Mouse (Mus musculus): ENCODE measurements around the gene Obsl1.

The Obsl1 gene

GRCm38 (mm10) chr1:75518427-75518826, 12.2 kb upstream of the Obsl1 start:
- DNase-seq (ENCODE audit: low read depth) = no peak

DNA sequence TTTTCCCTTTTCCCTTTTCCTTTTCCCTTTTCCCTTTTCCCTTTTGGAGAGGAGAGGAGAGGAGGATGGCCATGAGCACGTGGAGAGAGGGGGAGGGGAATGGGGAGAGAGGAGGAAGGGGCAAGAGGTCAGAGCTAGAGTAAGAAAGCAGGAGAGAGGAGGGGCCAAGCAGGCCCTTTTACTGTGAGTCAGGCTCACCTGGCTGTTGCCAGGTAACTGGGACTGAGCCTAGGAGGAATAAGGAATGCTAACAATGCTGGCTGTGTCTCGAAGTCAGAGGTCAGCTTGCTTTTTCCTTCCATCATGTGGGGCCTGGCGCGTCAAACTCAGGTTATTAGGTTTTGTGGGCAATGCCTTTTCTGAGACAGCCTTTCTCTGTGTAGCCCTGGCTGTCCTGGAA, 11.7 kb upstream of the Obsl1 start:
- DNase-seq (ENCODE audit: low read depth) = no peak

DNA sequence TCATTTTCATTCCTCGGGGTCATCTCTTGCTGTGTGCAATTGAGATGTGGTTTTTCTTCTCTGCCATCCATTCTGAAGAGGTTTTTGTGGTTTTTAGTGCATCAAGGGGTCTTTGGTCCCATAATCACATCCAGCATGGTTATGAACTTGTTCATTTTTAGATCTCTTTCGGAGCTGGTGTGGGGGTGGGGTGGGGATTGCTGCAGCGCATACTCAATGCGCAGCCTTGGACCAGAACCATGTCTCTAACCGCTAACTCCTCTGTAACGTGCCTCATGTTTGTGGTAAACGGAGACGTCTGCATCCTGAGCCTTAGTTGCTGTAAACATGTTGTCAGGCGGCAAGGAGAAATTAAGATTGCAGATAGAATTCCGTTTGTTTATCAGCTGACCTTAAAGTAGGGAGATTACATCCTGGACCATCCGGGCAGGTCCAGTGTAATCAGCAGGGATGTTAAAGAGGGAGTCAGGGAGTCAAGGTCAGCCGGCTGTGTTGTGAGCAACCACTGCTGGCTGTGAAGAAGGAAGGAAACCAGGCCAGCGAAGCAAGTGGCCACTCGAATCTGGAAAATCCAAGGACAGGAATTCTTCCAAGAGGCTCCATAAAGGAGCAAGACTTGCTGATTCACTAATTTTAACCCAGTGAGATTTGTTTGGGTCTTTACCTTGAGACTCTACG, 10.6 kb upstream of the Obsl1 start:
- no peak for DNase-seq (ENCODE audit: low read depth)

- DNase-seq (ENCODE audit: low read depth) = no peak
Observed at GRCm38 (mm10) chr1:75512550-75512949, 6.3 kb upstream of the Obsl1 start.

DNA sequence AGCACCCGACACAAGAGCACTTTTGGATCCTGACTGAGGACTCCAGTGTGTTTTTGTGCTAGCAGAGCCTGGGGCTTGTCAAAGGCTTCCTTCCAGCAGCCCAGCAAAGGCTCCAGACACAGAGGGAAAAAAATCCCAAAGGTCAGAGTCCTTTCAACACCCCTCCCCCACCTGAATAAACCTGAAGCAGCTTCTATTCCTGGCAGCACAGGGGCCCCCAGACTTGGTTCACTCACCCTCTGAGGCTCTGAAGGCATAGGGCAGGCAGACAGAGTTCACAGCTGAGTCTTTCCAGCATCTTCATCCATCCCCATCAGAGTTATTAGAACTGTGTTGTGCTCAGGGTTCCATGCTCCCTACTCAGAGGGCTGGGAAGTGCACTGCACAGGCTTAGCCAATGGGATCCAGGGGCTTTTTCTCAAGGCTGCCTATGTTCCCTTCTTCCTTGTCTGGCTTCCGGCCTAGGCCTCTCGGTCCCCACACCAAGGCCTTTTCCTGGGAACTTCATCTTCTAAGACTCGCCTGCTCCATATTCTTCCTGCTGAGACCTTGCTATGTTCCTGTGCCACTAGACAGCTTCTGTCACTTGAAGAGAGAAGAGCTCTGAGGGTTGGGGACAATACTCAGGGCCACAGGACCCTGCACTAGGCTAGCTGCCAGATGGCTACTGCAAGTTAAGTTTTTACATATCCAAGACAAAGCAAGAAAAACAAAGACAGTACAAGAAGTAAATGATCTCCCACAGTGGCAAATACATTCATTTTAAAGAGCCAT, 5.4 kb upstream of the Obsl1 start:
- no peak for DNase-seq (ENCODE audit: low read depth)

- no peak for DNase-seq (ENCODE audit: low read depth)
Observed at GRCm38 (mm10) chr1:75510154-75510553, 3.9 kb upstream of the Obsl1 start.

DNA sequence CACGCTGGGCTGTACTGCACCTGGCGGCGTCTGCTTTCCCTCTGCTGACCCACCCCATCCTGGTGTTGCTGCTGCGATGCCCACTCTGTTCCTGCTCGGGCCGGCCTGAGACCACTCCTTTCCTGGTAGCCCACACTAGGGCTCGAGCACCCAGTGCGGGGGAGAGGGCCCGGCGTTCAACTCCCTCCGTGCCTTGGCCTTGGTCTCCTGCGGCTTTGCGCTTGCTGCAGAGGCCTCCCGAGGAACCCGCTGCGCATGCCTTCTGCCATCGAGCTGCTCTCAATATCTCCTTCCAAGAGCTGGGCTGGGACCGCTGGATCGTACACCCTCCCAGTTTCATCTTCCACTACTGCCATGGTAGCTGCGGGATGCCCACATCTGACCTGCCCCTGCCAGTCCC, 3.3 kb upstream of the Obsl1 start:
- DNase-seq (ENCODE audit: low read depth) = no peak

GRCm38 (mm10) chr1:75507006-75507405, 754 bp upstream of the Obsl1 start, which contains the start of gene Inha:
Gene Inha (plus strand): TSS chr1:75507077.
- DNase-seq (ENCODE audit: low read depth) = no peak

- no peak for DNase-seq (ENCODE audit: low read depth)
Observed at GRCm38 (mm10) chr1:75505159-75505955, 895 bp downstream of the Obsl1 start.

DNA sequence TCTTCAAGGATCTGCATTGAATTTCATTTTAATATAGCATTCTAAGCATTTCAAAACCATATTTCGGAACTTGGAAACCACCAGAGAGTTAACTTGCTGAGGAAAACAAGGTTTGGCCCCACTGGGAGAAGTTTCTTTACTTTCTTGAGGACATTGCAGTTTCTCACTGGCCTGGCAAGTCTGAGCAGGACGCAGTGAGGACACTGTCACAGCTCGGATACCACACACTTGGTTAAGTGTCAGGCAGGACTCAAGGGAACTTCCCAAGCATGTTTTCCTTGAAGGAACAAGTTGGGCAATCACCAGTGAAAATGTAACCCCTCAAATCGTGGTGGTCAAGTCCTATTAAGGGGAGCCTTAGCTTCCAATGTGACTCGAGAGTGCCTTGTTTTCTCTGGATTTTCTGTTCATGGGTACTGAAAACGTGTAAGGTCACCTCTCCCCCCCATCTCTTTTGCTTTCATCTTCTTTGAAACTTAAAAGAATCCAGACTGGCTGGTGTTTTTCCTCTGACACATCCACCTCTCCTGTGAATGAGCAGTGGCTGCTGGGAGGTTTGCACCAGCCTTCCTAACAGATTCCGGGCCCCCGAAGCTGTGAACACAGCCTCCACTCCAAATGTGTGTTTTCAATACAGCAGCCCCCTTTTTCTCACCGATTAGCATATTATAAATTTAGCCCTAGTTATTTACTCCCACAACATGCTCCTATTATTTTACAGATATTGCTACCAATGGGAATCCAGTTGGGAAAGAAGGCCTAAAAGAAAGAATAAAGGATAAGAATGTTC, 1.8 kb downstream of the Obsl1 start:
- DNase-seq (ENCODE audit: low read depth) = no peak

- no peak for DNase-seq (ENCODE audit: low read depth)
Observed at GRCm38 (mm10) chr1:75503651-75503980, 2.6 kb downstream of the Obsl1 start.

DNA sequence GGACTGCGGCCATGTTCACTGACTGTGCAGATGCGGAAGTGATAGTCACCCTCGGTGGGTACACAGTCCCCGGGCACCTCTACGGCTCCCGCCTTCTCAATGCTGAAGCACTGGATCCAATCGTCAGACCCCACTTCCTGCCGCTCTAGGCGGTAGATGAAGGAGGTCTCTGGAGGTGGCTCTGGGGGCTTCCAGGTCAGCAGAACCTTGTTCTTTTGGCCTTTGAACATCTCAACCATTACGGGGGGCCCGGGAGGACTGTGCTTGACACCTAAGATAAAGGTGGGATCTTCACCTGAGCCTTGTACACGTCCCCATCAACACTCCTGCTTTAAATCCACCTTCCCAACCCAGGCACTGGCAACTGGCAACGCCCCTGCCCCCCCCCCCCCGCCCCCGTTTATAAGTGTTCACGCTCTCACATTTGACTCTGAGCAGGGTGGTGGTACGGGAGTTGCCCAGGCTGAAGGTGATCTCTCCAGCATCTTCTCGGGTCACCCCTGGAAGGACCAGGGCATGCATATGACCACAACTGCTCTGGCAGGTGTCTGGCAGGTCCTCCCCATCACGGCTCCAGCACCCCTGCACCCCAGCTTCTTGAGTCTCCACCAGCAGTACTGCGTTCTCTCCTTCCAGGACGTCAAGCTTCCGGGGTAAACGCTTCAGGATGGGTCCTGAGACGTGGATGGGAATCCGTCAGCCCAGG, 3.2 kb downstream of the Obsl1 start:
- no peak for DNase-seq (ENCODE audit: low read depth)

DNA sequence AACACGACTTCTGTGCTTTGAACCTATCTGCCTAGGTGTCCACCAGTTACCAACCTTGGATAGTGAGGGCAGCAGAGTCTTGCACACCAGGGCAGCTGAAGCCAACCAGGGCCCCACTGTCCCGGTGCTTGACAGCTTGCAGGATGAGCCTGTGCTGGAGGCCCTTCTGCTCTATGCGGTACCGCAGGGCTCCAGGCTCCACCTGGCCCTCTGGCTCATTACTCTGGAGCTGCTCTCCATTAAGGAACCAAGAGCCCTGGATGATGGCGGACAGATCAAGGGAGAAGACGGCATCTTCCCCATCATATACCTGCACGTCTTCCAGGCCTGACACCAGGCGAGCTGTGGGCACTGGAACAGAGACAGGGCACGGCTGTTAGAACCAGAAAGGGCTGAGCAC, 4.3 kb downstream of the Obsl1 start:
- no peak for DNase-seq (ENCODE audit: low read depth)

DNA sequence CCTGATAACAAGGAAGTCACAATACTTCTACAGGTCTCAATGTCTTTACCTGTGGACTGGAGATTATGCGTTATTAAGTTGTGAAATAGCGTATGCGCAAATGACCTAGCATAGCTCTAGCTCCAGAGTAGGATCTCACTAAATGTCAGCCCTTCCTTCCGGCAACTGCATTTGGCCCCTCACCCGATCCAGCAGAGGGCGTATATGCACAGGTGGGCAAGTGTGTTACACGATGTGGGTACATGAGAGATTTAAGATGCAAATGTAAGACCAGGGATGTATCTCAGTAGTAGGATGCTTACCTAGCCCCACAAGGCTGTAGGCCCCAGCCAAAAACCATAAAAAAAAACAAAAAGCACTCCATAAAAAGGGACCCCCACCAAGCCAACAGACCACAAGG, 6.8 kb downstream of the Obsl1 start:
- DNase-seq (ENCODE audit: low read depth) = no peak

GRCm38 (mm10) chr1:75498897-75499296, 7.4 kb downstream of the Obsl1 start:
- no peak for DNase-seq (ENCODE audit: low read depth)

DNA sequence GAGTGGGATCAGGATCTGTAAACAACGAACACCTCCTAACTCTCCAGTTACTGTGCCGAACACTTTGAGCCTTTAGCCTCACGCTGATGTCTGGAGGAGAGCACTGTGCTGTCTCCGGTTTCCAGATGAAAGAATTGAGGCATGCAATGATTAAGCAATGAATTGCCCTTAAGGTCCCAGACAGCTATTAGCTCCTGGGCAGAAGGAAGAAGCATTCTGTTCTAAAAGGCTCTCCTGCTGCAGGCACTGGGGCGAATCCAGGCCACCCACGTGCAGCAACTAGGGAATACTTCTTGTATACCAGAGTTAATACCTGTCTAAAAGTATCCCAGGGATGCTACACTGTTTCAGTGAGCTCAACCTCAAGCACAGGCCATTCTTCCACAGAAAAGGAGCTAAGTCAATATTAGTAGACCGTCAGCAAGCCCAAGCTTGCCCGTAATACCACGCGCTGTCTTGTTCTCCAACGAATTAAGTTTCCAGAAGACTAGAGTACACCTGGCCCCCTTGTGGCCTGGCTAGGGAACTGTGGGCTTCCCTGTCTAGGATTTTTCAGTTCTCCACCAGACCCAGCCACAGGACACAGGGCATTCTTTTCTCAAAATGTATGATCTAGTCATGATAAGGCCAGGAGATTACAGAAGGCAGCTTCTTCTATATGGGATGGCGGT, 11.2 kb downstream of the Obsl1 start:
- DNase-seq (ENCODE audit: low read depth) = no peak

GRCm38 (mm10) chr1:75492579-75493170, 13.6 kb downstream of the Obsl1 start:
- DNase-seq (ENCODE audit: low read depth) = no peak

DNA sequence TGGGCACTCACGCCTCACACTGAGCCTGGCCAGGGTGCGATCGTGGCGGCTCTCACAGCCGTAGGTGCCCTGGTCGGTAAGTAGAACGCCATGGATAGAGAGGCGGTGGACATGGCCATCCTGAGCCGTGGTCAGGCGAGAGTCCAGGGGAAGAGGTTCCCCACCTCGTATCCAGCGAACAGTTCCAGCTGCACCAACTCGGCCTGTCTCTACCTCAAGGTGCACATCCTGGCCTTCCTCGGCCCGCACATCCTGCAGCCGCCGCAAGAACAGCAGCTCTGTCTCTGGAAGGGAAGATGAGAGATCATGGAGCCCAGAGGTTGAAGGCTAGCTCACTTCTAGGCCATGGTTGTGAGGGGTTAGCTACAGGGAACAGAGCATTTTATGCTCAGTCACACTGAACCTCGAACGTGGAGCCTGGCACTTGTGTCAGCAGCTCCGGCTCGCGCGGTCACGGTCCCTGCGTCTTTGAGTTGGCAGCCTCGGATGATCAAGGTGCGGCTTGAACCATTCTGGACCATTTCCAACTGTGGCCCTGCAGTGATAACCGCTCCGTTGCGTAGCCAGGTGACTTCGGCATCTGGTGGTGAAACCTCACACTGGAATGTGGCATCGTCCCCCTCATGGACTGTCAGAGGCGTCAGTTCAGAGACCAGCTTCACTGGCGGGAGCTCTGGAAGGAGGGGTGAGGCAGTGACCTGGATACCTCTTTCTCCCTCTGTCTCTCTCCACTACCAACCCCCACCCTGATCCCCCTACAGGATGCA, 15.3 kb downstream of the Obsl1 start:
- DNase-seq (ENCODE audit: low read depth) = no peak

DNA sequence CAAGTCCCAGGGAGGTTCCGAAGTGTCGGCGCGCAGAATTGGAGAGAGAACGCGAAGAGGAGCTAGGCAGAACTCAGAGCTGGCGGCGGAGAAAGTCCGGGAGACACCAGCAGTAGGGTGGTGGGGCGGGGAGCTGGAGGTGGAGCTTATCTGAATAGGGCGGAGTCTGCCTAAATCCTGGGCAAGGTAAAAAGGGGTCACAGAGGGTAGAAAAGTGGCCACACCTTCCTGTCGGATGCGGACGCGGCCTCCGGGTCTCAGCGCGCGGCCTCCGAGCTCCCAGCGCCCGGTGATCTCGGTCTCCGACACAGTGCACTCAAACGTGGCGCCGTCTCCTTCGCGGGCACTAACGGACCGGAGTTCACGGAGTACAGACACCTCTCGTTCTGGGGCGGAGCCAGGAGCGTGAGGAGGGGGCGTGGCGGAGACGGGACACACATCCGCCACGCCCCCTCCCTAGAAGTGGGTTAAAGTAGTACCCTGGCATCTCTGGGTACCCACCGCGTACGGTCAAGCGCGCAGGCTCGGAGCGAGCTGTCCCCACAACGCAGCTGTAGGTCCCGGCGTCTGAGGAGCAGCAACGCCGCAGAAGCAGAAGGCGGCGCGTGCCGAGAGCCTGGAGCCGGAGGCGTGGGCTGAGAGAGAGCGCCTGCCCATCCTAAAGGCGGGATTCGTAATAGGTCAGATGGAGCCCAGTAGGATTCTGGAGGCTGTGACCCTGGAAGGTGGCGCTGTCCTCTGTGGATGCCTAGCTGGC, 18.7 kb downstream of the Obsl1 start:
- no peak for DNase-seq (ENCODE audit: low read depth)

Measured in fibroblast of lung, adult 2 months (primary cell).